8 mouse cellular contexts compared by ENCODE assay signal in the genomic region with DNA sequence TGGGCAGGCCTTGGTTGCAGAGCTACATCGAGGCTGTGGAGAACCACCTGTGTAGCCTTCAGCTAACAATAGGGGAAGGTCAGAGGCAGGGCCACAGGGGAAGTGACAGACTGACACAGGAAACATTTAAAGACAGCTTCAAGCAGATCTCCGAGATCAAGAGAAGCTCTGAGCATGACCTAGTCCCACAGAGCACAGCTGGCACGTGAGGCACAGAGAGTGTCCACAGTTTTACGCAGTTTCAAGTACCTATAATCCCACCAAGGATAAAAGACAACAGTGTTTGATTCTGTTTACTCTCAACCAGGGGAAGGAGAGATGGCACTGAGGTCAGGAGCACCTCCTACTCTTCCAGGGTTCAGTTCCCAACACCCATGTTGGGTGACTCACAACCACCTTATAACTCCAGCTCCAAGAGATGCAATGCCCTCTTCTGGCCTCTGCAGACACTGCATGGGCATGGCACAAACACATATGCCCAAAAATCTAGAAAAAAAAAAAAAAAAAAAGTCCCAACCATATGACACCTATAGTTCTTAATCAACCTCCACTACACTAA.
A peak's percentile ranks its signal among the peaks of the same experiment; 100 is the strongest.
DNase-seq lines count a peak whose midpoint lies in the region; ATAC-seq and TF ChIP-seq lines count a peak whose summit lies in the region.

No protein-coding gene starts in this region.

- peak; percentile 17; the same call in 1 of the 2 replicates for TF ChIP-seq CTCF in brain, embryonic 14.5 days (IDR thresholded peaks at IDR 0.05; ENCODE audit: borderline replicate concordance, extremely low read depth, insufficient read depth, insufficient read length)

- ATAC-seq in heart, embryonic 13.5 days (ENCODE audit: extremely low read depth, insufficient number of reproducible peaks, low FRiP score, low TSS enrichment): no peak

- 49% methylated on average over 4 of the region's 4 CpGs for WGBS in heart, embryonic 13.5 days

- H3K4me3 ChIP-seq in heart, embryonic 13.5 days: no peak overlapping the region
- peak overlapping the region; percentile 89 for H3K4me3 ChIP-seq in megakaryocyte, embryonic 14.5 days (replicated peaks)

- TF ChIP-seq POLR2A in brain, embryonic 14.5 days (IDR thresholded peaks at IDR 0.05; ENCODE audit: borderline replicate concordance, extremely low read depth, insufficient read depth, insufficient read length, poor library complexity, severe bottlenecking): no peak

- DNase-seq in heart, postnatal 25 days (ENCODE audit: low spot score): no peak
- peak; percentile 63 to 64 for DNase-seq in B cell, adult 2 months
- DNase-seq in brain, embryonic 14.5 days (ENCODE audit: low read depth): no peak
- DNase-seq in cerebellum, postnatal 4 days (ENCODE audit: low spot score in 2 of 2): no peak
- no peak for DNase-seq in cerebellum, adult 8-10 months
- DNase-seq in urinary bladder, postnatal 25 days (ENCODE audit: low spot score): no peak

- no peaks in the 10 kb centered on the region for H3K27me3 ChIP-seq in heart, embryonic 13.5 days (replicated peaks)
- no peaks in the 10 kb centered on the region for H3K27me3 ChIP-seq in megakaryocyte, embryonic 14.5 days (replicated peaks)

- H3K4me1 ChIP-seq in heart, embryonic 13.5 days: peaks cover 90% of the 10 kb centered on the region
- H3K4me1 ChIP-seq in megakaryocyte, embryonic 14.5 days: peaks cover 98% of the 10 kb centered on the region

- H3K9ac ChIP-seq in heart, embryonic 13.5 days: 0 out of 2 replicates have a peak overlapping the region, but pooled peaks have one; percentile 0

- H3K4me2 ChIP-seq in heart, embryonic 13.5 days: no peak overlapping the region

- H3K36me3 ChIP-seq in heart, embryonic 13.5 days: peaks cover 44% of the 10 kb centered on the region
- H3K36me3 ChIP-seq in megakaryocyte, embryonic 14.5 days (replicated peaks; ENCODE audit: low read length): peaks cover 78% of the 10 kb centered on the region

- intact Hi-C loops in heart, postnatal 25 days (cut with DNase I): loop anchor here (2.0 kb wide), 1 partner anchor 26 kb away; no protein-coding TSS in a partner anchor

- H3K9me3 ChIP-seq in heart, embryonic 13.5 days: no peaks in the 10 kb centered on the region
- H3K9me3 ChIP-seq in megakaryocyte, embryonic 14.5 days: no peaks in the 10 kb centered on the region

- peak overlapping the region; percentile 82 for H3K27ac ChIP-seq in heart, embryonic 13.5 days (replicated peaks)

Comparison
In these comparisons a context has a peak if more than half of its experiments do, and no peak if none do; other contexts are left out.
1. DNase-seq: peak in B cell, adult 2 months (2 of 2); none in heart, postnatal 25 days (single experiment), brain, embryonic 14.5 days (single experiment), cerebellum, postnatal 4 days (0 of 2), cerebellum, adult 8-10 months (single experiment) and urinary bladder, postnatal 25 days (single experiment).